Mouse (Mus musculus): ENCODE results near the gene Sept14. TPM values are rescaled to one million over a fixed set of nuclear protein-coding genes. Genes with fewer than 3 reads are reported as not detected.

Sept14 gene
- polyA plus RNA-seq, 1 experiment from 2014 or later: 0.17 TPM

DNA sequence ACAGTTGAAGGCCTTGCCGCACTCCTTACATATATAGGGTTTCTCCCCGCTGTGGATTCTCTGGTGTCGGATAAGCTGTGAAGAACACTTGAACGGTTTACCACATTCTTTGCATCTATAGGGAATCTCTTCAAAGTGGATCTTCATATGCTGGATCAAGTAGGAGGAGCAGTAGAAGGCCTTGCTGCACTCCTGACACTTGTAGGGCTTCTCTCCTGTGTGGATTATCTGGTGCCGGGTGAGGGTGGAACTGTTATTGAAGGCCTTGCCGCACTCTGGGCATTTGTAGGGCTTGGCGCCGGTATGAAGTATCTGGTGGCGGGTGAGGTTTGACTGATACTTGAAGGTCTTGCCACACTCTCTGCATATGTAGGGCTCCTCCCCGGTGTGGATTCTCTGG lies 51.3 kb downstream of the Sept14 start:
- 96% methylated on average over 10 of the region's 10 CpGs for WGBS

DNA sequence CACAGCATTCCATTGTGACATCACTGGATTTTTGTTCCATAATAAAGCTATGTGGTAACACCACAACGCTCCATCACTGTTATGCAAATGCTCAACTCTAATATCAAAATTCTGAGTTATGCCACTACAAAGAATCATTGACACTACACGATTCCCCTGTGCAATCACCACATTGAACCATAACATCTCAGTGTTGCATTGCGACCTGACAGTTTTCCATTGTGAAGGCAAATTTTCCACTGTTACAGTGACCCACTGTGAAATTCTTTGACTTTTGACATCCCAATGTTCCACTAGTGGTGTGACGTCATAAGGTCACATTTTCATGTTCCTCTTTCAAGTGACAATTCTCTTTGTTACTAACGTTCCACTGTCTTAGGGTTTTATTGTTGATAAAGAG lies 57.5 kb downstream of the Sept14 start:
- Histone ChIP-seq H3K4me1 (replicated peaks; ENCODE audit: insufficient read depth, low read length) (no peaks in the 10 kb centered on the region), H3K4me3 (replicated peaks; ENCODE audit: low read depth, low read length) (no peak overlapping the region), H3K9ac (ENCODE audit: low read depth, low read length) (no peak overlapping the region), H3K27ac (no peak overlapping the region), H3K36me3 (ENCODE audit: insufficient read depth, low read length) (no peaks in the 10 kb centered on the region), H3K27me3 (ENCODE audit: insufficient read depth, low read length) (no peaks in the 10 kb centered on the region), H3K9me3 (replicated peaks; ENCODE audit: low read length) (no peaks in the 10 kb centered on the region), H3K4me2 (ENCODE audit: low read length) (no peak overlapping the region)
- ATAC-seq (replicated peaks; ENCODE audit: low FRiP score, low read depth): no peak
- 94% methylated on average over 5 of the region's 5 CpGs for WGBS
- no peak for DNase-seq (ENCODE audit: low spot score)
- TF ChIP-seq CTCF (IDR thresholded peaks at IDR 0.05; ENCODE audit: low read depth): no peak

More for the DNA sequence above, 51.3 kb downstream of the Sept14 start:
- no peaks in the 10 kb centered on the region for H3K4me1 ChIP-seq (replicated peaks; ENCODE audit: insufficient read depth, low read length)
- no peak for ATAC-seq (replicated peaks; ENCODE audit: low FRiP score, low read depth)
- H3K4me3 ChIP-seq (replicated peaks; ENCODE audit: low read depth, low read length): no peak overlapping the region
- no peaks in the 10 kb centered on the region for H3K27me3 ChIP-seq (ENCODE audit: insufficient read depth, low read length)
- H3K4me2 ChIP-seq (ENCODE audit: low read length): no peak overlapping the region
- no peak for DNase-seq (ENCODE audit: low spot score)
- H3K27ac ChIP-seq: no peak overlapping the region
- no peaks in the 10 kb centered on the region for H3K9me3 ChIP-seq (replicated peaks; ENCODE audit: low read length)
- TF ChIP-seq CTCF (IDR thresholded peaks at IDR 0.05; ENCODE audit: low read depth): no peak
- H3K9ac ChIP-seq (ENCODE audit: low read depth, low read length): no peak overlapping the region
- H3K36me3 ChIP-seq (ENCODE audit: insufficient read depth, low read length): peaks cover 43% of the 10 kb centered on the region

Other genes with a start within 250 kb of the Sept14 start
- gene Sfswap, start 207.3 kb downstream of the Sept14 start, polyA plus RNA-seq (2015; fragmentation: Nextera tagmentation; extraction: Ambion mirVana): 35.4 and 36.7 TPM in 2 replicates
- 1.5 and 2.0 TPM in 2 replicates for gene Mmp17, start 124.3 kb downstream of the Sept14 start, polyA plus RNA-seq (2015; fragmentation: Nextera tagmentation; extraction: Ambion mirVana)
- 2.9 and 3.7 TPM in 2 replicates for gene Zfp11, start 38.4 kb downstream of the Sept14 start, polyA plus RNA-seq (2015; fragmentation: Nextera tagmentation; extraction: Ambion mirVana)
- gene Mrps17, start 7.0 kb upstream of the Sept14 start, polyA plus RNA-seq (2015; fragmentation: Nextera tagmentation; extraction: Ambion mirVana): 209 and 211 TPM in 2 replicates
- gene Nipsnap2, start 16.6 kb upstream of the Sept14 start, polyA plus RNA-seq (2015; fragmentation: Nextera tagmentation; extraction: Ambion mirVana): 225 and 228 TPM in 2 replicates
- gene Psph, start 78.9 kb upstream of the Sept14 start, polyA plus RNA-seq (2015; fragmentation: Nextera tagmentation; extraction: Ambion mirVana): 65.8 and 66.1 TPM in 2 replicates
- gene Sumf2, start 138.5 kb upstream of the Sept14 start, polyA plus RNA-seq (2015; fragmentation: Nextera tagmentation; extraction: Ambion mirVana): 52.1 and 55.5 TPM in 2 replicates
- gene Chchd2, start 179.0 kb upstream of the Sept14 start, polyA plus RNA-seq (2015; fragmentation: Nextera tagmentation; extraction: Ambion mirVana): 1,323 and 1,401 TPM in 2 replicates
- 6.1 and 6.6 TPM in 2 replicates for gene Zbed5, start 187.2 kb upstream of the Sept14 start, polyA plus RNA-seq (2015; fragmentation: Nextera tagmentation; extraction: Ambion mirVana)
- 0.05 and 0.10 TPM in 2 replicates for gene Phkg1, start 190.0 kb upstream of the Sept14 start, polyA plus RNA-seq (2015; fragmentation: Nextera tagmentation; extraction: Ambion mirVana)
- gene Nupr1l, start 200.0 kb upstream of the Sept14 start, polyA plus RNA-seq (2015; fragmentation: Nextera tagmentation; extraction: Ambion mirVana): 6.5 and 6.8 TPM in 2 replicates
- 19.4 and 20.7 TPM in 2 replicates for gene Vkorc1l1, start 233.5 kb upstream of the Sept14 start, polyA plus RNA-seq (2015; fragmentation: Nextera tagmentation; extraction: Ambion mirVana)